Mouse (Mus musculus) limb, embryonic 10.5 days (tissue): ENCODE measurements around the gene Zfp612. TPM values are rescaled to one million over a fixed set of nuclear protein-coding genes. Genes with fewer than 3 reads are reported as not detected.

Source experiments
- DNase-seq: peaks from one replicate; pipeline ENCODE4 v3.0.0-alpha.2; 2017; ENCODE audit warnings: low spot score
- H3K27ac ChIP-seq: fragments of 300-500 bp; sonication (generic); 2 replicates; pipeline ENCODE4 v1.5.1; 2016; ENCODE audit warnings: mild to moderate bottlenecking
- H3K27me3 ChIP-seq: fragments of 300-500 bp; sonication (generic); 2 replicates; pipeline ENCODE4 v1.6.1; 2016; ENCODE audit warnings: low read depth, mild to moderate bottlenecking; ENCODE audit not compliant: poor library complexity, severe bottlenecking
- H3K36me3 ChIP-seq: fragments of 300-500 bp; sonication (generic); 2 replicates; pipeline ENCODE4 v1.6.1; 2016; ENCODE audit warnings: mild to moderate bottlenecking, moderate library complexity
- H3K4me1 ChIP-seq: fragments of 300-500 bp; sonication (generic); 2 replicates; pipeline ENCODE4 v1.6.1; 2016
- H3K4me3 ChIP-seq: fragments of 300-500 bp; sonication (generic); 2 replicates; pipeline ENCODE4 v1.5.1; 2016; ENCODE audit warnings: mild to moderate bottlenecking, moderate library complexity
- H3K9me3 ChIP-seq: fragments of 300-500 bp; sonication (generic); replicated peaks from 2 replicates; pipeline ENCODE4 v1.6.1; 2016; ENCODE audit warnings: mild to moderate bottlenecking
- WGBS: fragments of 180-500 bp; shearing (Covaris S2); methylation state at CpG from one replicate; pipeline ENCODE4 v1.1.7; 2016; 5-methylcytosine and 5-hydroxymethylcytosine counted together
- polyA plus RNA-seq: library from polyadenylated mRNA; unstranded; fragments of >200 nt; fragmentation: Nextera tagmentation; extraction: Ambion mirVana; gene quantifications from 2 replicates; pipeline ENCODE4 v1.2.1, GENCODE M21; 2016

Zfp612 gene
- polyA plus RNA-seq, 1 experiment from 2014 or later = 9.3 TPM

- Histone ChIP-seq H3K36me3 (no peaks in the 10 kb centered on the region), H3K4me3 (no peak overlapping the region), H3K4me1 (no peaks in the 10 kb centered on the region), H3K27ac (no peak overlapping the region), H3K9me3 (no peaks in the 10 kb centered on the region), H3K27me3 (no peaks in the 10 kb centered on the region; the same call in 1 of the 2 replicates)
- DNase-seq = peak; percentile 78
- 15% methylated on average over 9 of the region's 9 CpGs for WGBS
Observed at GRCm38 (mm10) chr8:110071600-110071999, 7.9 kb upstream of the Zfp612 start.

- 84% methylated on average over 8 of the region's 8 CpGs for WGBS
- Histone ChIP-seq H3K9me3 (no peaks in the 10 kb centered on the region), H3K27me3 (no peaks in the 10 kb centered on the region; the same call in 1 of the 2 replicates), H3K4me1 (peaks cover 4% of the 10 kb centered on the region), H3K4me3 (no peak overlapping the region), H3K27ac (no peak overlapping the region), H3K36me3 (no peaks in the 10 kb centered on the region)
- no peak for DNase-seq
Observed at GRCm38 (mm10) chr8:110074496-110074895, 5.0 kb upstream of the Zfp612 start.

DNA sequence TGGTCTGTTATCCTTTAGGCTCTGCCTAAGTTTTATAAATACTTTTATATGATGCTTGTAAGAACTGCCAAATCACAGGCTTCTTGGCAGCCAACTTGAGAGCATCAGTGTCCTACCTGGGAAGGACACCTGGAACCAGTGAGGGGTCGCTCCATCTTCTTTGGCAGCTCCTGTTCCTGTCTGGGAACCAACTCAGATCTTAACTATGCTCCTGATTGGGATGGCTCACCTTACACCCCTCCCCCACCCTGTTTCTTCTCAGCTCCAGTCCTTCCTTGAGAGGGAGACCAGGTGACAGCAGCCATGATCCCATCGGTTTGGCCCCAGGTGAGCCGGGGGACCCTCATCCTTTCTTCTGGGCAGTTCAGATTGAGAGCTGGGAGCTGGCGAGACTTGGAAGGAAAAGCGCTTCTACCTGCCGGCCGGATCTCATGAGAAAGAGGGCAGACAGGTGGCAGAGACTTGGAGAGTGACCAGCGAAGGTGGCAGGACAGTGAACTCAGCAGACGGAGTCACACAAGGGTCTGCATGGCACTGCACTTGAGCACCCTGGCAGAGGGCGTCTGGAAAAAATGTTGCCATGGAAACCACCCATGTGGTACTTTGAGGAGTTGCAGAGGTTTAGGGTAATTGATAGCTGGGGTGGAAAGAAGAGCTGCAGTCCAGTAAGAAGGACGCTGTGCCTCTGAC is 3.0 kb downstream of the Zfp612 start:
- no peak for DNase-seq
- WGBS = 79% methylated on average over 11 of the region's 11 CpGs
- H3K36me3 ChIP-seq = peaks cover 43% of the 10 kb centered on the region
- H3K4me1 ChIP-seq = peaks cover 17% of the 10 kb centered on the region
- no peaks in the 10 kb centered on the region for H3K9me3 ChIP-seq
- no peak overlapping the region for H3K4me3 ChIP-seq
- H3K27me3 ChIP-seq = no peaks in the 10 kb centered on the region
- H3K27ac ChIP-seq = no peak overlapping the region

DNA sequence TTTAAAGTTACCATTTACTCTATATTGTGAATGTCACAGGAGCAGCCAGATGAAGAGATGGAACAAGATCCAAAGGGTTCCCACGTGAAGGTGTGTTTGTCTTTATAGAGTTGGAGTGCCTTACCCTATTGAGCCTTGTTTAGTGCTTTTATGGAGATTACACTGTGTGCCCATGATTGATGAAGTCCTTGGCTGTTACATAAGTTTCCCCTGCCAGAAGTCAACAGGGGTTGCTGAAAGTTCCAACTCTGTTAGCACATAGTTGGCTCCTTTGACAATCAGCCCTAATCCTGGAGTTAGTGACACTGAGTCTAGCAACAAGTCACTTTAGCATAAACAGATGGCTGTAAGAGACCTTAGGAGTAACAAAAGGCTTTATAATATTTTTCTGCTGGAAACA is 12.3 kb downstream of the Zfp612 start:
- Histone ChIP-seq H3K27ac (no peak overlapping the region), H3K9me3 (peaks cover 6% of the 10 kb centered on the region), H3K27me3 (no peaks in the 10 kb centered on the region), H3K36me3 (peaks cover 35% of the 10 kb centered on the region), H3K4me1 (no peaks in the 10 kb centered on the region), H3K4me3 (no peak overlapping the region)
- no peak for DNase-seq
- 62% methylated on average over 1 of the region's 1 CpGs for WGBS

DNA sequence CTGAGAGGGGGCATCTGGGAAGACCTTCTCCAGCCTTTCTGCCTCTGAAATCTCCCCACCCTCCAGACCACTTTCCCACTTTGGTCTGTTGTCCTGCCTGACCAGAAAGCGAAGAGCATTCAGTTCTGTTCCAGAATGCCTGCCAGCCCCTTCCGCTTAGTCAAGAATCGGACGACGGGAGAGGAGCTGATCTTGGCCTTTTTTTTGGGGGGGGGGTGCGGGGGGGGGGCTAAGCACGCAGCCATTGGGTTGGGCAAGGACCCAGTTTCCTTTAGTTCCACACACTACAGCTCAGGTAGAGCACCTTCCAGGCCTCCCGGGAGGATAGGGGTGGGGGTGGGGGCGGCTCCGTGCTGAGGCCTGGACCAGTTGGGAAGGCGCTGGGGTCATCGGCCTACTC is 21.4 kb downstream of the Zfp612 start, which contains the start of gene Gm21964:
TSS of gene Gm21964 (plus strand) at position 301 of the 400 bp plus-strand sequence.
- WGBS = 88% methylated on average over 12 of the region's 12 CpGs

GRCm38 (mm10) chr8:110101676-110102075 is 22.1 kb downstream of the Zfp612 start:
- Histone ChIP-seq H3K36me3 (no peaks in the 10 kb centered on the region), H3K4me1 (no peaks in the 10 kb centered on the region), H3K9me3 (no peaks in the 10 kb centered on the region), H3K27ac (no peak overlapping the region), H3K27me3 (no peaks in the 10 kb centered on the region), H3K4me3 (no peak overlapping the region)
- 90% methylated on average over 15 of the region's 15 CpGs for WGBS
- no peak for DNase-seq

More for the DNA sequence above, 21.4 kb downstream of the Zfp612 start, which contains the start of gene Gm21964:
- no peaks in the 10 kb centered on the region for H3K9me3 ChIP-seq
- no peak for DNase-seq
- H3K4me3 ChIP-seq = no peak within 1 kb of the TSS
- no peak within 1 kb of the TSS for H3K27ac ChIP-seq
- H3K27me3 ChIP-seq = no peaks in the 10 kb centered on the region
- H3K4me1 ChIP-seq = no peaks in the 10 kb centered on the region
- H3K36me3 ChIP-seq = no peaks in the 10 kb centered on the region

- Histone ChIP-seq H3K4me3 (no peak within 1 kb of the TSS), H3K4me1 (no peaks in the 10 kb centered on the region), H3K36me3 (no peaks in the 10 kb centered on the region), H3K27me3 (no peaks in the 10 kb centered on the region), H3K9me3 (no peaks in the 10 kb centered on the region), H3K27ac (no peak within 1 kb of the TSS)
- DNase-seq = no peak
- 81% methylated on average over 3 of the region's 3 CpGs for WGBS
Observed at GRCm38 (mm10) chr8:110102653-110103052, 23.1 kb downstream of the Zfp612 start, which contains the start of gene Gm17720. Gene Gm17720, minus strand, starts transcription at chr8:110102753.

- Histone ChIP-seq H3K27ac (no peak overlapping the region), H3K27me3 (peaks cover 6% of the 10 kb centered on the region; the same call in 1 of the 2 replicates), H3K4me3 (no peak overlapping the region), H3K36me3 (no peaks in the 10 kb centered on the region), H3K9me3 (no peaks in the 10 kb centered on the region), H3K4me1 (no peaks in the 10 kb centered on the region)
- WGBS = 48% methylated on average over 6 of the region's 6 CpGs
- peak; percentile 37 for DNase-seq
Observed at GRCm38 (mm10) chr8:110119715-110120114, 40.2 kb downstream of the Zfp612 start.

- no peaks in the 10 kb centered on the region for H3K9me3 ChIP-seq
- peak; percentile 88 for DNase-seq
- no peaks in the 10 kb centered on the region for H3K36me3 ChIP-seq
- no peaks in the 10 kb centered on the region for H3K4me1 ChIP-seq
- no peak overlapping the region for H3K27ac ChIP-seq
- H3K4me3 ChIP-seq = no peak overlapping the region
- WGBS = 27% methylated on average over 13 of the region's 13 CpGs
- no peaks in the 10 kb centered on the region for H3K27me3 ChIP-seq
Observed at GRCm38 (mm10) chr8:110130537-110130936, 51.0 kb downstream of the Zfp612 start.

DNA sequence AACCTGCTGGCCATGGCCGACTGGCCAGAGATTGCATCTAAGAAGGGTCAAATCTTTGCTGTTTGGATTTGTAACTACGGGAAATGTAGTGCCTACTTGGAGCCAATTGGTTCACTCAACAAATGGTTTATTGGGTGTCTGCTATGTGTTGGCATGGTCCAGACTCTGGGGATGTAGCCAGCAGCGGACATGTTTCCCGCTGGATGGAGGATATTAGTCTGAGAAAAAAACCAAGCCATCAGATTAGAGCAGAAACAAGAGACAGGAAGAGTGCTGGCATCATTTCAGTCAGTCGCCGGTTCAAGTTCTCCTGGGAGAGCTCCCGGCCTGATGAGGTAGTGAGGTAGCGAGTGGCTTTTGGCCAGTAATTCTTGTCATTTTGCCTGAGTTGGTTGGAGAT is 54.7 kb downstream of the Zfp612 start:
- no peak for DNase-seq
- Histone ChIP-seq H3K9me3 (no peaks in the 10 kb centered on the region), H3K27ac (no peak overlapping the region), H3K4me3 (no peak overlapping the region), H3K36me3 (no peaks in the 10 kb centered on the region), H3K27me3 (no peaks in the 10 kb centered on the region), H3K4me1 (no peaks in the 10 kb centered on the region)
- WGBS = 94% methylated on average over 8 of the region's 8 CpGs

DNA sequence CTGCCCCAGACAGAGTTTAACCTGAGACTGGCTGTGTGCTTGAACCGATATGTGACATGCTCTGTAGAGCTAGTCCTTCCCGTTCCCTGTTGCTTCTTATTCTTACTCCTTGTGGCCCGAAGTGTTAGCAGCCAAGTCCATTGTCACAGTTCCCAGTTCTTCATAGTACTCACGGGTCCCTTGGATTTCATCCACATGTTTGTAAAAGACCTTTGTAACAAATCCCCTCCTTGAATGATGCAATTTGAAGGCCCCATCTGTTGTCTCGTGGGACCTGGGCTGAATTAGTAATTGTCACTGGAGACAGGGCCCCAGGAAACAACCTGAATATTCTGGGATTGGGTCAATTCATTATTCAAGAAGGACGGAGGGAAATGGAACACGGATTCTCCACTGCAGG is 56.0 kb downstream of the Zfp612 start:
- 80% methylated on average over 7 of the region's 7 CpGs for WGBS
- no peaks in the 10 kb centered on the region for H3K27me3 ChIP-seq
- DNase-seq = no peak
- no peaks in the 10 kb centered on the region for H3K36me3 ChIP-seq
- H3K4me3 ChIP-seq = no peak overlapping the region
- H3K27ac ChIP-seq = no peak overlapping the region
- H3K4me1 ChIP-seq = no peaks in the 10 kb centered on the region
- no peaks in the 10 kb centered on the region for H3K9me3 ChIP-seq

DNA sequence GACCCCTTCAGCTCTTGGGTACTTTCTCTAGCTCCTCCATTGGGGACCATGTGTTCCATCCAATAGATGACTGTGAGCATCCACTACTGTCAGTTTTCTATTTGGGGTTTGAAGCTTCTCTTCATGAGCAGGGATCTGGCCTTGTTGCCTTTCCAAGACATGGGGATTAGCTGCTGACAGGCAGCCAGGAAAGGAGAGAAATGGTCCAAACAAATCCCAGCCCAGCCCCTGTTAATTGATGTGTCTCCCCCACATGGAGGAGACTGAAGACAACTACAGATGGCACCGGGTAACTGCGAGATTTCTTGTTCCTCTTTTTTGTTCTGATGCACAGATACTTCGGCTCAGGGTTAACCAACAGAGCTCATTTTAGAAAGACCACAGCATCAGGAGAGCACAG is 60.6 kb downstream of the Zfp612 start:
- Histone ChIP-seq H3K36me3 (no peaks in the 10 kb centered on the region), H3K9me3 (no peaks in the 10 kb centered on the region), H3K27ac (no peak overlapping the region), H3K4me3 (no peak overlapping the region), H3K27me3 (no peaks in the 10 kb centered on the region), H3K4me1 (no peaks in the 10 kb centered on the region)
- no peak for DNase-seq
- 86% methylated on average over 3 of the region's 3 CpGs for WGBS

GRCm38 (mm10) chr8:110140770-110141169 is 61.2 kb downstream of the Zfp612 start:
- Histone ChIP-seq H3K36me3 (no peaks in the 10 kb centered on the region), H3K9me3 (no peaks in the 10 kb centered on the region), H3K4me1 (no peaks in the 10 kb centered on the region), H3K4me3 (no peak overlapping the region), H3K27me3 (no peaks in the 10 kb centered on the region), H3K27ac (no peak overlapping the region)
- WGBS = 75% methylated on average over 4 of the region's 4 CpGs
- no peak for DNase-seq
